Mouse (Mus musculus): ENCODE data around the gene 4930433I11Rik.
"Not testable (repeated sequence)": the region's sequence is repeated elsewhere in the genome, so short reads cannot be mapped to it uniquely, and the experiment has no call there.

4930433I11Rik gene

DNA sequence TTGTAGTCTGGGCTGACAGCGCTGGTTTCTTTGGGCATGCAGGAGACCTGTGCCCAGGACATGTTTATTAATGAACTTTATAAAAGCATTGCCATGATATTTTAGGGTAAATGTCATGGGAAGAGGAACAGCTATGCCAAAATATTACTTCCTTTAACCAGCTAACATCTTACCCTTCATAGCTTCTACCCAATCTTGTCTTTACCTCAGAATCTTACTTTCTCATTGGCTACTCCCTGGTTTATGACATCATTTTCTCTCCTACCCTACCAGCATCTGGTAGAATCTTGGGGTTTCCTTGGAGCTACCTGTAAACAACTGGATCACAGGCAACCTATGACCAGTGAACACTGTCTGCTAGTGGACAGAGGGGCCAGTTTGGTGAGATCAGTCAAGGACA, at the start of gene 4930433I11Rik:
4930433I11Rik (plus strand) TSS at position 301 of the 400 bp plus-strand sequence.
- no peak for DNase-seq (ENCODE audit: low read depth, low spot score)

DNA sequence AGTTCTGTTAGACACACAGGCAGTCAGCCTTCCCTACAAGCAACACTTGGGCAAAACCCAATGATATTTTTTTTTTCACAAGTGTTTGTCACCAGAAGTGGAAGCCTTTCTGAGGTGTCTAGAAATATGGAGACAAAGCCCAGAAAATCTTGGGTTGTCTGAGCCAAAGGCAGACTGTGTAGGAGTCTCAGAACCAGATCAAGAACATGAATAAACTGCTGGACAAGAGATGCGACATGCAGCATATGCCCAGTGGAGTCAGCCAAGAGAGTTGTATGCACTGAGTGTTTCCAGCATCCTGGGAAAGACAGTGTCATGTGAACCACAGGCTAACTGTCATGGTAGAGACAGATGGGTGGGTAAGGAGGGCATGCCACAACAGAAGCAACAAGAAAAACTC, 48.0 kb upstream of the 4930433I11Rik start:
- DNase-seq (ENCODE audit: low read depth, low spot score), result no peak

DNA sequence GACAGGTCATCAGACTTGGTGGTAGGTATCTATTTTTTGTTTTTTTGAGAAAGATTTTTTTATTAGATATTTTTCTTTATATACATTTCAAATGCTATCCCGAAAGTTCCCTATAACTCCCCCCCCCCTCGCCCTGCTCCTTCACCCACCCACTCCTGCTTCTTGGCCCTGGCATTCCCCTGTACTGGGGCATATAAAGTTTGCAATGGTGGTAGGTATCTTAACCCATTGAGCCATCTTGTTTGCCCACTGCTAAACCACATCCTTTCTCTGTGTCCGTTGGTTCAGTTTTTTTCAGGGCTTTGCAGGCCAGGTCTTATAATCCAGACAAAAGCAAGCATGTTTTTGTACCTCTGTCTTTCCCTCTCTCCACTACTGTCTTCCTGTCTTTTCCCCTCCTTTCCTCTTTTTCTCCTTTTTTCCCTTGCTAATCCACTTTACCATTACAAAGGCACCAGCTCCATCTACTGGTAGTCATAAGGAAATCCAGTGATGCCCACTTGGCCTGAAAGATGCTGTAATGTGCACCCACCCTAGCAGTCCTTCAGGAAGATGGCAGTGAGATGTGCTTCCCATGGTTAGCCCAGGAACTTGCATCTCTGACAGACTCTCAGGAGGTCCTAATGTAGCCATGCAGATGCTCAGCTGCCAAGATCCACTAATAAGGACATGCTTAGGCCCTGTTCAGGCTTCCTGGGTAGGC, 45.0 kb upstream of the 4930433I11Rik start:
- DNase-seq (ENCODE audit: low read depth, low spot score), result no peak

DNA sequence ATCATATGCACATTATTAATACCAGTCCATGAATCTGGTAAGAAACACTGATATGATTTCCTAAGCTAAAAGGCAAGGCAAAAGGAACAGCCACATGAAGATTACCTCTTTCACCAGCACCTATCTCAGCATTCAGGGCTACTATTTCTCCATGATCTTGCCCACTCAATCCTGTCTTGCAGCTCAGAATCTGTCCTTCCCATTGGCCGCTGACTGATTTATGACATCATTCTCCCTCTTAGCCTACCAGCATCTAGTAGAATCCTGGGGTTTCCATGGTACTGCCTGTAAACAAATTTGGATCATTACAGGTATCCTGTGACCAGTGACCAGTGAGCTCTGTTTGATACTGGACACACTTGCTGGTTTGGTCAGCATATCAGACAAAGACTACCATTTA, 45.1 kb downstream of the 4930433I11Rik start, which contains the start of gene Gm4884:
Gm4884 (plus strand) TSS at position 301 of the 400 bp plus-strand sequence.
- DNase-seq (ENCODE audit: low read depth, low spot score), result not testable (repeated sequence)

DNA sequence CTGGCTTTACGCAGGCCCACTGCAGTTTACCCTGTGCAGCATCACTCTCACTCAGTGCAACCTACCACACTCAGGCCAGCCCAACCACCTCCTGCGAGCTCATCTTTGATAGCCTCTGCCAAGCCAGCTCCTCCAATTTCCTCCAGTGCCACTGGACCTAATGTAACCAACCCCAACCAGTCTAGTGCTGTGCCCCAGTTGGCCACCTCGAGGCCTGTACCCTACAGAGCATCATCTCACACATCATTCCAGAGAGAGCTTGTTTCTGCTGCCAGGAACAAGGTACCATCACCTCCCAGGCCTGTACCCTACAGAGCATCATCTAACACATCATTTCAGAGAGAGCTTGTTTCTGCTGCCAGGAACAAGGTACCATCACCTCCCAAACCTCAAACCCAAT, 56.7 kb downstream of the 4930433I11Rik start:
- DNase-seq (ENCODE audit: low read depth, low spot score), result not testable (repeated sequence)

Data from CD4-positive helper T cell, adult 2 months (primary cell).